Mouse (Mus musculus) myocyte (in vitro differentiated cells): ENCODE data around the gene 4930404N11Rik. TPM values are rescaled to one million over a fixed set of nuclear protein-coding genes. Genes with fewer than 3 reads are reported as not detected.

Source experiments
- H3K27me3 ChIP-seq: one replicate; pipeline ENCODE4 v1.6.1; 2011; ENCODE audit not compliant: control insufficient read depth, insufficient read depth, insufficient read length
- H3K36me3 ChIP-seq: one replicate; pipeline ENCODE4 v1.6.1; 2011; ENCODE audit not compliant: control insufficient read depth, insufficient read depth
- H3K4me2 ChIP-seq: one replicate; pipeline ENCODE4 v1.6.1; 2011; ENCODE audit warnings: low read depth, control low read depth
- H3K4me3 ChIP-seq: one replicate; pipeline ENCODE4 v1.5.1; 2011; ENCODE audit warnings: mild to moderate bottlenecking, control low read depth, moderate library complexity
- H3K79me2 ChIP-seq: one replicate; pipeline ENCODE4 v1.6.1; 2011; ENCODE audit not compliant: control insufficient read depth, insufficient read depth
- H3ac ChIP-seq: one replicate; pipeline ENCODE4 v1.6.1; 2011; ENCODE audit not compliant: control insufficient read depth, insufficient read length
- CEBPB ChIP-seq: IDR thresholded peaks from 2 replicates; pipeline ENCODE4 v1.6.1; 2011; ENCODE audit warnings: mild to moderate bottlenecking, moderate library complexity; ENCODE audit not compliant: poor library complexity, insufficient read depth, severe bottlenecking
- E2F4 ChIP-seq: IDR thresholded peaks from one replicate; pipeline ENCODE4 v1.6.1; 2011; ENCODE audit warnings: mild to moderate bottlenecking, control low read depth, moderate library complexity; ENCODE audit not compliant: insufficient read depth
- MAX ChIP-seq: IDR thresholded peaks from one replicate; pipeline ENCODE4 v1.6.1; 2011; ENCODE audit warnings: low read depth, mild to moderate bottlenecking, control low read depth
- MYOD1 ChIP-seq, 3 experiments: IDR thresholded peaks; one replicate each; pipeline ENCODE4 v1.6.1; 2011; ENCODE audit warnings: control low read depth in 2 of 3, low read depth in 2 of 3, mild to moderate bottlenecking in 2 of 3, moderate library complexity in 1 of 3; ENCODE audit not compliant: insufficient read length in 2 of 3, control insufficient read depth in 1 of 3
- MYOG ChIP-seq, 3 experiments: IDR thresholded peaks; one replicate each; pipeline ENCODE4 v1.6.1; 2011; ENCODE audit warnings: control low read depth in 2 of 3, low read depth in 2 of 3, mild to moderate bottlenecking in 2 of 3; ENCODE audit not compliant: insufficient read length in 2 of 3, control insufficient read depth in 1 of 3, insufficient read depth in 1 of 3
- POLR2A ChIP-seq: IDR thresholded peaks from one replicate; pipeline ENCODE4 v1.6.1; 2011; ENCODE audit warnings: low read depth, mild to moderate bottlenecking, control low read depth, moderate library complexity; ENCODE audit not compliant: insufficient read length
- POLR2AphosphoS2 ChIP-seq: IDR thresholded peaks from one replicate; pipeline ENCODE4 v1.6.1; 2011; ENCODE audit warnings: low read depth, control low read depth; ENCODE audit not compliant: insufficient read length
- REST ChIP-seq: IDR thresholded peaks from one replicate; pipeline ENCODE4 v1.6.1; 2011; ENCODE audit warnings: mild to moderate bottlenecking, control low read depth, moderate library complexity; ENCODE audit not compliant: insufficient read depth, insufficient read length
- SRF ChIP-seq: IDR thresholded peaks from one replicate; pipeline ENCODE4 v1.6.1; 2011; ENCODE audit warnings: low read depth; ENCODE audit not compliant: control insufficient read depth, insufficient read length
- TCF12 ChIP-seq: IDR thresholded peaks from one replicate; pipeline ENCODE4 v1.6.1; 2011; ENCODE audit warnings: mild to moderate bottlenecking, control low read depth; ENCODE audit not compliant: poor library complexity, insufficient read depth, severe bottlenecking
- TCF3 ChIP-seq: IDR thresholded peaks from one replicate; pipeline ENCODE4 v1.6.1; 2011; ENCODE audit warnings: low read depth, control low read depth; ENCODE audit not compliant: insufficient read length
- USF1 ChIP-seq: IDR thresholded peaks from one replicate; pipeline ENCODE4 v1.6.1; 2011; ENCODE audit warnings: low read depth, mild to moderate bottlenecking, control low read depth, moderate library complexity
- polyA plus RNA-seq: library from polyadenylated mRNA; unstranded; fragments of >200 nt; fragmentation: generic; extraction: Trizol; gene quantifications from one replicate; pipeline ENCODE4 v1.2.1, GENCODE M21; 2012; ENCODE audit warnings: missing spikeins

Gene 4930404N11Rik
- polyA plus RNA-seq, 1 experiment = 0.92 TPM

GRCm38 (mm10) chr10:81335393-81336340, 29.9 kb downstream of the 4930404N11Rik start:
- no peaks in the 10 kb centered on the region for H3K27me3 ChIP-seq

GRCm38 (mm10) chr10:81334324-81334723, 31.3 kb downstream of the 4930404N11Rik start:
- no peaks in the 10 kb centered on the region for H3K27me3 ChIP-seq
- no peaks in the 10 kb centered on the region for H3K79me2 ChIP-seq
- H3K4me3 ChIP-seq = no peak overlapping the region
- no peak overlapping the region for H3ac ChIP-seq
- no peak overlapping the region for H3K4me2 ChIP-seq
- no peak for TF ChIP-seq CEBPB
- peak in 2 of 3 experiments; percentile 28 to 68 for TF ChIP-seq MYOG (IDR thresholded peaks at IDR 0.05; ENCODE audit: control insufficient read depth in 1 of 3, insufficient read depth in 1 of 3, insufficient read length in 2 of 3, low read depth in 2 of 3)
- TF ChIP-seq SRF = no peak
- peak in 2 of 3 experiments; percentile 39 to 51 for TF ChIP-seq MYOD1 (IDR thresholded peaks at IDR 0.05; ENCODE audit: control insufficient read depth in 1 of 3, insufficient read length in 2 of 3, low read depth in 2 of 3)
- no peaks in the 10 kb centered on the region for H3K36me3 ChIP-seq

More at GRCm38 (mm10) chr10:81335393-81336340, 29.9 kb downstream of the 4930404N11Rik start:
- Histone ChIP-seq H3K36me3 (no peaks in the 10 kb centered on the region), H3K4me3 (no peak overlapping the region), H3K4me2 (no peak overlapping the region), H3ac (no peak overlapping the region), H3K79me2 (no peaks in the 10 kb centered on the region)
- no peak for TF ChIP-seq CEBPB
- no peak for TF ChIP-seq REST
- TF ChIP-seq MYOG (IDR thresholded peaks at IDR 0.05; ENCODE audit: control insufficient read depth in 1 of 3, insufficient read depth in 1 of 3, insufficient read length in 2 of 3, low read depth in 2 of 3) = peak in 1 of 3 experiments; percentile 45
- no peak for TF ChIP-seq E2F4
- TF ChIP-seq TCF3 = no peak
- TF ChIP-seq POLR2AphosphoS2 = no peak
- no peak for TF ChIP-seq USF1
- no peak for TF ChIP-seq TCF12
- no peak for TF ChIP-seq SRF
- TF ChIP-seq MAX = no peak
- peak in 1 of 3 experiments; percentile 45 for TF ChIP-seq MYOD1 (IDR thresholded peaks at IDR 0.05; ENCODE audit: control insufficient read depth in 1 of 3, insufficient read length in 2 of 3, low read depth in 2 of 3)

DNA sequence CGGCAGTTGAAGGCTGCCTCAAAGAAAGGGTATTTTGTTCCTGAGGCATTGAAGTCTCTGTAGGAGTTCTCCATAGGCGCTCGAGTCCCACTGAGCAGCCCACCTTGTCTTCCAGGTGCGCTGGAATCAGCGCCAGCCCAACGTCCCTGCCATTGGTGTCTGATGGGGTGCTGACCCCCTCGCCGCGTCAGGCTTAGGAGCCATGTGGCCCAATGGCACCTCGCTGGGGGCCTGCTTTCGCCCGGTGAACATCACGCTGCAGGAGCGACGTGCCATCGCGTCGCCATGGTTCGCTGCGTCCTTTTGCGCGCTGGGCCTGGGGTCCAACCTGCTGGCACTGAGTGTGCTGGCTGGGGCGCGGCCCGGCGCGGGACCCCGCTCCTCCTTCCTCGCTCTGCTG, 33.3 kb downstream of the 4930404N11Rik start:
- Histone ChIP-seq H3K27me3 (no peaks in the 10 kb centered on the region), H3K4me2 (no peak overlapping the region), H3K36me3 (no peaks in the 10 kb centered on the region), H3K4me3 (no peak overlapping the region), H3K79me2 (no peaks in the 10 kb centered on the region), H3ac (no peak overlapping the region)
- TF ChIP-seq USF1 (no peak), SRF (no peak), MYOG (IDR thresholded peaks at IDR 0.05; ENCODE audit: control insufficient read depth in 1 of 3, insufficient read depth in 1 of 3, insufficient read length in 2 of 3, low read depth in 2 of 3) (no peak), TCF3 (no peak), E2F4 (no peak), REST (no peak)

DNA sequence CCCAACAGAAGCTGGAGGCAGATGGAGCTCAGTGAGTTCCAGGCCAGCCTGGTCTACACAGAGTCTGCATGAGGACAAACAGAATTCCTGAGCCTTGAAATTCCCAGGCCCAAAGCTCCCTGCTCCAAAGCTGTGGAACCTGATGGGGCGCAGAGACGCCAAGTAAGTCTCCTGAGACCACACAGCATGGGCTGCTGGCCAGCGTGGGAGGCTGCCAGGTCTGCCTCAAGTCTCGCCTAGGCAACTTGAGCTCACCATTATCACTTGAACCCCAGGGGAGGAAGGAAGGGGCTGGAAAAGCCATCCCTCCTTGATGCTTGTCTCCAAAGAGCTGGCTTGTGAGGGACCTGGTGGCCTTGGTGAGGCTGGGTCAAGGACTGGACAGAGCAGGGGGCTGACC, 35.6 kb downstream of the 4930404N11Rik start:
- H3K4me2 ChIP-seq = no peak overlapping the region
- TF ChIP-seq MAX = no peak
- no peak for TF ChIP-seq TCF12
- TF ChIP-seq POLR2AphosphoS2 = no peak
- TF ChIP-seq POLR2A = no peak
- TF ChIP-seq USF1 = no peak
- no peak for TF ChIP-seq CEBPB
- no peak for TF ChIP-seq REST
- no peak for TF ChIP-seq E2F4
- no peak for TF ChIP-seq SRF
- TF ChIP-seq TCF3 = no peak
- TF ChIP-seq MYOD1 (IDR thresholded peaks at IDR 0.05; ENCODE audit: control insufficient read depth in 1 of 3, insufficient read length in 2 of 3, low read depth in 2 of 3) = no peak
- no peak for TF ChIP-seq MYOG (IDR thresholded peaks at IDR 0.05; ENCODE audit: control insufficient read depth in 1 of 3, insufficient read depth in 1 of 3, insufficient read length in 2 of 3, low read depth in 2 of 3)
- peaks cover 10% of the 10 kb centered on the region for H3K36me3 ChIP-seq
- no peaks in the 10 kb centered on the region for H3K79me2 ChIP-seq
- H3K27me3 ChIP-seq = no peaks in the 10 kb centered on the region
- H3K4me3 ChIP-seq = no peak overlapping the region
- H3ac ChIP-seq = no peak overlapping the region

DNA sequence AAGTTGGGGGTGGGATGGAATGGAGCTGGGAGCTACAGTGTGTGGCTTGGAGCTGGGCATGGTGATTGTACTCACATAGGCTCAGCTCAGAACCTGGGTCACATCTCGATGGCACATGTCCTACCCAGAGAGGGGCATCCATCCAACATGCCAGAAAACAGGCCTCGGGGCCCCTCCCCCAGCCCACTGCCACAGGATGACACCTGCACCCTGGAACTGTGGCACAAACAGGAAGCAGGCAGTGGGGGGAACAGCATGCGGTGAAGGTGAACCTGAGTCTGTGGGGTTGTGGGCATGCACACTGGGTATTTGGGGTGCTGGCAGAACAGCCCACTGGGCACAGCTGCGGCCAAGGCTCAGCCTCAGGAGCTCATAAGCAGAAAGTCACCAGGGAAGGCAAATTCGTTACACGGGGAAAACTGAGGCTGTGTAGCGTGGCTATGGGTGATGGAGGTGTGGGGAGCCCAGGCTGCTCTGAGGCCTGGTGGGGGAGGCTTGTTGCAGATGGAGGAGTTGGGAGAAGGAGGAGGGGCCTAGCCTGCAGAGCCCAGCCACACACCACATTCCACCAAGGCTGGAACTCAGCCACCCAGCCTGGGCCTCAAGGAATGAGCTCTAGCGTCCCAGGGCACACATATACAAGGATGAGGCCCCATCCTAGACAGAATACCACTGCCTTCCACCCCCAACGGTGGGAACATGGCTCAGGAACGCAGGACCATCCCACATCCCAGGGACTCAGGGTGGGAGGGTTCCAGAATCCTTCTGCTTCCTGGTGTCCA, 36.2 kb downstream of the 4930404N11Rik start:
- TF ChIP-seq SRF (no peak), E2F4 (no peak), TCF3 (no peak), POLR2AphosphoS2 (no peak), CEBPB (no peak), MYOD1 (IDR thresholded peaks at IDR 0.05; ENCODE audit: control insufficient read depth in 1 of 3, insufficient read length in 2 of 3, low read depth in 2 of 3) (no peak)
- peaks cover 10% of the 10 kb centered on the region for H3K36me3 ChIP-seq
- H3K79me2 ChIP-seq = no peaks in the 10 kb centered on the region
- H3ac ChIP-seq = no peak overlapping the region
- H3K27me3 ChIP-seq = no peaks in the 10 kb centered on the region
- no peak overlapping the region for H3K4me2 ChIP-seq
- H3K4me3 ChIP-seq = no peak overlapping the region
